Mouse (Mus musculus) cerebellum, adult 2 months (tissue): ENCODE measurements around the gene Slc10a1.

Experiments used
- CTCF ChIP-seq: fragments of 200-500 bp; IDR thresholded peaks from 2 replicates; pipeline ENCODE4 v1.5.1; 2011; ENCODE audit warnings: low read depth, mild to moderate bottlenecking, control low read depth, low read length, moderate library complexity, borderline replicate concordance; ENCODE audit not compliant: insufficient read depth
- POLR2A ChIP-seq: fragments of 200-500 bp; IDR thresholded peaks from 2 replicates; pipeline ENCODE4 v1.6.1; 2011; ENCODE audit warnings: low read length, control low read depth, borderline replicate concordance; ENCODE audit not compliant: insufficient read depth

- TF ChIP-seq POLR2A (no peak), CTCF (peak; percentile 97)
These were observed 13.8 kb upstream of the Slc10a1 start for GRCm38 (mm10) chr12:80982326-80982725.
